8 mouse cellular contexts compared by ENCODE assay signal in the genomic region with DNA sequence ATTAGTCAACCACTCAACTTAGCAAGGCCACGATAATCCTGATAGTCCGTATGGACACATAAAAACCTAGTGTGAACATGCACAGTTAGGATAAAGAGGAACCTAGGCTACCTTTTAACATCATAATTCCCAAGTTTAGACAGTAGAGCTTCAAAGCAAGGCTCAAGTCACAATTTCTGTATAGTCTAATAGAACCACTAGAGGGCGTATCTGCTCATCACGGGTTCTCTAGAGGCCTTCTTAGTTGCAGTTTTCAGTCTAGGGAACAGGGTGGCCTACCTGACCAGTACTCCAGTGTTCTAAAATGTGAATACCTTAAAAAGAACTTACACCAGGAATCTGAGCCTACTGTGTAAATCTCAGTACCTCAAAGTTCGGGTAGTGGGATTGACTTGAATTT. TPM values are rescaled to one million over a fixed set of nuclear protein-coding genes. Genes with fewer than 3 reads are reported as not detected.
DNase-seq lines count a peak whose midpoint lies in the region; ATAC-seq lines count a peak whose summit lies in the region.

No protein-coding gene starts in this region.

- 60% methylated on average over 5 of the region's 5 CpGs for WGBS in kidney, embryonic 15.5 days
- WGBS in kidney, embryonic 16.5 days, result 60% methylated on average over 5 of the region's 5 CpGs
- WGBS in hindbrain, embryonic 13.5 days, result 59% methylated on average over 5 of the region's 5 CpGs

- no peaks in the 10 kb centered on the region for H3K4me1 ChIP-seq in kidney, embryonic 15.5 days
- H3K4me1 ChIP-seq in kidney, embryonic 16.5 days (ENCODE audit: insufficient read depth, low read length), result no peaks in the 10 kb centered on the region
- no peaks in the 10 kb centered on the region; the same call in 1 of the 2 replicates for H3K4me1 ChIP-seq in hindbrain, embryonic 13.5 days (replicated peaks)

- no peak overlapping the region for H3K4me3 ChIP-seq in kidney, embryonic 15.5 days (replicated peaks)
- no peak overlapping the region for H3K4me3 ChIP-seq in kidney, embryonic 16.5 days (ENCODE audit: low read length)
- H3K4me3 ChIP-seq in hindbrain, embryonic 13.5 days, result no peak overlapping the region

- H3K9ac ChIP-seq in kidney, embryonic 15.5 days, result no peak overlapping the region
- no peak overlapping the region for H3K9ac ChIP-seq in kidney, embryonic 16.5 days (replicated peaks; ENCODE audit: low read length)
- H3K9ac ChIP-seq in hindbrain, embryonic 13.5 days, result no peak overlapping the region

- H3K36me3 ChIP-seq in kidney, embryonic 15.5 days, result peaks cover 64% of the 10 kb centered on the region
- H3K36me3 ChIP-seq in kidney, embryonic 16.5 days (ENCODE audit: insufficient read depth, low read length), result peaks cover 20% of the 10 kb centered on the region
- peaks cover 39% of the 10 kb centered on the region for H3K36me3 ChIP-seq in hindbrain, embryonic 13.5 days
- no peaks in the 10 kb centered on the region for H3K36me3 ChIP-seq in splenic B cell, adult 2 months (ENCODE audit: control insufficient read depth, insufficient read depth, low read length, poor library complexity, severe bottlenecking)

- no peaks in the 10 kb centered on the region for H3K27me3 ChIP-seq in kidney, embryonic 15.5 days
- H3K27me3 ChIP-seq in kidney, embryonic 16.5 days (ENCODE audit: insufficient read depth, low read length), result no peaks in the 10 kb centered on the region
- H3K27me3 ChIP-seq in hindbrain, embryonic 13.5 days, result no peaks in the 10 kb centered on the region
- no peaks in the 10 kb centered on the region for H3K27me3 ChIP-seq in splenic B cell, adult 2 months (ENCODE audit: control insufficient read depth, insufficient read depth, low read length, poor library complexity, severe bottlenecking)

- no peaks in the 10 kb centered on the region for H3K9me3 ChIP-seq in kidney, embryonic 15.5 days (replicated peaks)
- no peaks in the 10 kb centered on the region for H3K9me3 ChIP-seq in kidney, embryonic 16.5 days (ENCODE audit: low read length)
- no peaks in the 10 kb centered on the region for H3K9me3 ChIP-seq in hindbrain, embryonic 13.5 days

- 0 out of 2 replicates have a peak, but pooled peaks have one; percentile 61 for ATAC-seq in kidney, embryonic 15.5 days (replicated peaks; ENCODE audit: low FRiP score)
- ATAC-seq in kidney, embryonic 16.5 days (ENCODE audit: low FRiP score, low TSS enrichment), result no peak
- 0 out of 2 replicates have a peak, but pooled peaks have one; percentile 19 for ATAC-seq in hindbrain, embryonic 13.5 days (ENCODE audit: low FRiP score)

- no peak overlapping the region for H3K27ac ChIP-seq in kidney, embryonic 15.5 days
- no peak overlapping the region for H3K27ac ChIP-seq in kidney, embryonic 16.5 days (ENCODE audit: low read length)
- H3K27ac ChIP-seq in hindbrain, embryonic 13.5 days, result no peak overlapping the region

- no peak overlapping the region for H3K4me2 ChIP-seq in kidney, embryonic 15.5 days
- no peak overlapping the region for H3K4me2 ChIP-seq in kidney, embryonic 16.5 days (replicated peaks; ENCODE audit: low read depth, low read length)
- no peak overlapping the region for H3K4me2 ChIP-seq in hindbrain, embryonic 13.5 days

- DNase-seq in CD4-positive helper T cell, adult 2 months (ENCODE audit: low read depth, low spot score), result peak; percentile 51
- peak; percentile 27 for DNase-seq in Muller cell, postnatal 12 days (ENCODE audit: inconsistent ontology term)
- peak; percentile 72 for DNase-seq in splenic B cell, adult 2 months (ENCODE audit: low read depth, low spot score)
- no peak for DNase-seq in gastrocnemius, adult 8-10 months (ENCODE audit: low spot score in 2 of 2)
- DNase-seq in urinary bladder, adult 2 months (ENCODE audit: low spot score), result no peak

RNA-seq across cellular contexts. Expression of gene Rrh, which starts 0.9 kb away (rescaled TPM):
- polyA plus RNA-seq in kidney, embryonic 15.5 days (2015; fragmentation: Nextera tagmentation; extraction: Ambion mirVana), result 0.21 TPM in 1 of 2 replicates, not detected in the other
- not detected in 2 replicates for polyA plus RNA-seq in kidney, embryonic 16.5 days (2015; fragmentation: Nextera tagmentation; extraction: Ambion mirVana)
- polyA plus RNA-seq in hindbrain, embryonic 13.5 days (2015; fragmentation: Nextera tagmentation; extraction: Ambion mirVana), result 0.22 and 0.29 TPM in 2 replicates
- total RNA-seq in gastrocnemius, adult 8-10 months (2022), result not detected
- 0.19 and 0.24 TPM in 2 replicates for polyA plus RNA-seq in urinary bladder, adult 2 months (2012; rRNA removed)

RNA-seq across cellular contexts. Expression of gene Gar1, which starts 7.9 kb away (rescaled TPM):
- polyA plus RNA-seq in kidney, embryonic 15.5 days (2015; fragmentation: Nextera tagmentation; extraction: Ambion mirVana), result 92.9 and 95.5 TPM in 2 replicates
- polyA plus RNA-seq in kidney, embryonic 16.5 days (2015; fragmentation: Nextera tagmentation; extraction: Ambion mirVana), result 69.2 and 79.2 TPM in 2 replicates
- polyA plus RNA-seq in hindbrain, embryonic 13.5 days (2015; fragmentation: Nextera tagmentation; extraction: Ambion mirVana), result 44.6 and 46.4 TPM in 2 replicates
- total RNA-seq in gastrocnemius, adult 8-10 months (2022), result 10 to 100 TPM; 13.5 to 24.3 (median 18.7) TPM
- 42.3 and 44.0 TPM in 2 replicates for polyA plus RNA-seq in urinary bladder, adult 2 months (2012; rRNA removed)

RNA-seq across cellular contexts. Expression of gene Cfi, which starts 12.4 kb away (rescaled TPM):
- polyA plus RNA-seq in kidney, embryonic 15.5 days (2015; fragmentation: Nextera tagmentation; extraction: Ambion mirVana), result 14.2 and 17.5 TPM in 2 replicates
- polyA plus RNA-seq in kidney, embryonic 16.5 days (2015; fragmentation: Nextera tagmentation; extraction: Ambion mirVana), result 18.0 and 24.6 TPM in 2 replicates
- polyA plus RNA-seq in hindbrain, embryonic 13.5 days (2015; fragmentation: Nextera tagmentation; extraction: Ambion mirVana), result 0.41 and 0.51 TPM in 2 replicates
- total RNA-seq in gastrocnemius, adult 8-10 months (2022), result not detected
- polyA plus RNA-seq in urinary bladder, adult 2 months (2012; rRNA removed), result 0.34 and 0.39 TPM in 2 replicates

RNA-seq across cellular contexts. Expression of gene Lrit3, which starts 19.5 kb away (rescaled TPM):
- polyA plus RNA-seq in kidney, embryonic 15.5 days (2015; fragmentation: Nextera tagmentation; extraction: Ambion mirVana), result not detected in 2 replicates
- polyA plus RNA-seq in kidney, embryonic 16.5 days (2015; fragmentation: Nextera tagmentation; extraction: Ambion mirVana), result 0.10 TPM in 1 of 2 replicates, not detected in the other
- not detected in 2 replicates for polyA plus RNA-seq in hindbrain, embryonic 13.5 days (2015; fragmentation: Nextera tagmentation; extraction: Ambion mirVana)
- not detected for total RNA-seq in gastrocnemius, adult 8-10 months (2022)
- polyA plus RNA-seq in urinary bladder, adult 2 months (2012; rRNA removed), result 0.12 and 0.16 TPM in 2 replicates

RNA-seq across cellular contexts. Expression of gene Pla2g12a, which starts 55.1 kb away (rescaled TPM):
- polyA plus RNA-seq in kidney, embryonic 15.5 days (2015; fragmentation: Nextera tagmentation; extraction: Ambion mirVana), result 41.5 and 43.8 TPM in 2 replicates
- 43.0 and 47.5 TPM in 2 replicates for polyA plus RNA-seq in kidney, embryonic 16.5 days (2015; fragmentation: Nextera tagmentation; extraction: Ambion mirVana)
- polyA plus RNA-seq in hindbrain, embryonic 13.5 days (2015; fragmentation: Nextera tagmentation; extraction: Ambion mirVana), result 28.3 and 30.0 TPM in 2 replicates
- 10 to 100 TPM; 83.7 to 92.7 (median 86.9) TPM for total RNA-seq in gastrocnemius, adult 8-10 months (2022)
- 20.2 and 23.8 TPM in 2 replicates for polyA plus RNA-seq in urinary bladder, adult 2 months (2012; rRNA removed)

Comparison
In these comparisons a context has a peak if more than half of its experiments do, and no peak if none do; other contexts are left out.
1. DNase-seq: peak in CD4-positive helper T cell, adult 2 months (single experiment), Muller cell, postnatal 12 days (single experiment) and splenic B cell, adult 2 months (single experiment); none in gastrocnemius, adult 8-10 months (0 of 2) and urinary bladder, adult 2 months (single experiment).
2. RNA of gene Cfi, which starts 12.4 kb away (polyA plus RNA-seq): 18.0 to 24.6 TPM in kidney, embryonic 16.5 days and 14.2 to 17.5 TPM in kidney, embryonic 15.5 days; 0.41 to 0.51 TPM in hindbrain, embryonic 13.5 days and 0.34 to 0.39 TPM in urinary bladder, adult 2 months; every median in the first group is over 10 times any median in the second.